Mouse (Mus musculus) kidney, postnatal 0 days (tissue): ENCODE results near the gene Tmem171. TPM values are rescaled to one million over a fixed set of nuclear protein-coding genes. Genes with fewer than 3 reads are reported as not detected.
A peak's percentile ranks its signal among the peaks of the same experiment; 100 is the strongest.

ENCODE experiments used
- ATAC-seq: fragments of 200-750 bp; cut with Nextera tagmentation; replicated peaks from 2 replicates; pipeline ENCODE4 v1.8.0; 2017; ENCODE audit warnings: low read depth, moderate number of reproducible peaks, moderate TSS enrichment, moderate library complexity; ENCODE audit not compliant: low FRiP score
- DNase-seq: peaks from one replicate; pipeline ENCODE4 v3.0.0-alpha.2; 2016; ENCODE audit warnings: low spot score
- H3K27ac ChIP-seq: fragments of 300-500 bp; sonication (generic); 2 replicates; pipeline ENCODE4 v1.5.1; 2014; ENCODE audit warnings: mild to moderate bottlenecking
- H3K27me3 ChIP-seq: fragments of 300-500 bp; sonication (generic); 2 replicates; pipeline ENCODE4 v1.6.1; 2014; ENCODE audit warnings: low read length, mixed read lengths; ENCODE audit not compliant: insufficient read depth
- H3K36me3 ChIP-seq: fragments of 300-500 bp; sonication (generic); 2 replicates; pipeline ENCODE4 v1.6.1; 2014; ENCODE audit warnings: low read length, mixed read lengths; ENCODE audit not compliant: insufficient read depth
- H3K4me1 ChIP-seq: fragments of 300-500 bp; sonication (generic); replicated peaks from 2 replicates; pipeline ENCODE4 v1.6.1; 2014; ENCODE audit warnings: antibody characterized with exemption, low read length, mixed read lengths; ENCODE audit not compliant: insufficient read depth
- H3K4me2 ChIP-seq: fragments of 300-500 bp; sonication (generic); 2 replicates; pipeline ENCODE4 v1.6.1; 2014; ENCODE audit warnings: mild to moderate bottlenecking, low read length, moderate library complexity, mixed read lengths
- H3K4me3 ChIP-seq: fragments of 300-500 bp; sonication (generic); replicated peaks from 2 replicates; pipeline ENCODE4 v1.5.1; 2014; ENCODE audit warnings: low read depth, low read length
- H3K9ac ChIP-seq: fragments of 300-500 bp; sonication (generic); 2 replicates; pipeline ENCODE4 v1.6.1; 2014; ENCODE audit warnings: low read depth, low read length
- H3K9me3 ChIP-seq: fragments of 300-500 bp; sonication (generic); replicated peaks from 2 replicates; pipeline ENCODE4 v1.6.1; 2016; ENCODE audit warnings: low read length, inconsistent platforms, mixed read lengths
- CTCF ChIP-seq: IDR thresholded peaks from 2 replicates; pipeline ENCODE4 v1.5.1; 2016; ENCODE audit warnings: antibody characterized with exemption, low read depth, mild to moderate bottlenecking, moderate library complexity
- WGBS: fragments of 180-500 bp; shearing (Covaris S2); extraction: QIAGEN DNeasy Blood & Tissue Kit; methylation state at CpG from one replicate; pipeline ENCODE4 v1.1.7; 2014; 5-methylcytosine and 5-hydroxymethylcytosine counted together
- polyA plus RNA-seq: library from polyadenylated mRNA; unstranded; fragments of >200 nt; fragmentation: Nextera tagmentation; extraction: Ambion mirVana; gene quantifications from 2 replicates; pipeline ENCODE4 v1.2.1, GENCODE M21; 2015

The Tmem171 gene
- polyA plus RNA-seq, 1 experiment from 2014 or later, result 24.6 TPM

GRCm38 (mm10) chr13:98689605-98690290 lies 4.9 kb downstream of the Tmem171 start:
- 0 out of 2 replicates have a peak overlapping the region, but pooled peaks have one; percentile 8 for H3K9ac ChIP-seq
- WGBS, result 56% methylated on average over 11 of the region's 11 CpGs

GRCm38 (mm10) chr13:98687931-98688330 lies 6.7 kb downstream of the Tmem171 start:
- no peak for TF ChIP-seq CTCF
- no peak for DNase-seq

More at GRCm38 (mm10) chr13:98689605-98690290, 4.9 kb downstream of the Tmem171 start:
- no peak for TF ChIP-seq CTCF
- Histone ChIP-seq H3K4me3 (no peak overlapping the region), H3K4me1 (0 out of 2 replicates have a peak, but pooled peaks cover 3% of the 10 kb centered on the region), H3K27ac (no peak overlapping the region), H3K27me3 (no peaks in the 10 kb centered on the region), H3K4me2 (peak overlapping the region; percentile 11; the same call in 1 of the 2 replicates), H3K9me3 (no peaks in the 10 kb centered on the region), H3K36me3 (no peaks in the 10 kb centered on the region)
- ATAC-seq, result no peak
- DNase-seq, result no peak

GRCm38 (mm10) chr13:98684144-98684900 lies 10.3 kb downstream of the Tmem171 start:
- H3K4me2 ChIP-seq, result no peak overlapping the region
- no peaks in the 10 kb centered on the region for H3K36me3 ChIP-seq
- H3K4me3 ChIP-seq, result no peak overlapping the region
- H3K9me3 ChIP-seq, result no peaks in the 10 kb centered on the region
- peaks cover 15% of the 10 kb centered on the region; the same call in 1 of the 2 replicates for H3K4me1 ChIP-seq
- 35% methylated on average over 8 of the region's 9 CpGs for WGBS
- no peak overlapping the region for H3K9ac ChIP-seq
- ATAC-seq, result 0 out of 2 replicates have a peak, but pooled peaks have one; percentile 10
- no peak for TF ChIP-seq CTCF
- H3K27me3 ChIP-seq, result no peaks in the 10 kb centered on the region
- peak overlapping the region; percentile 82 for H3K27ac ChIP-seq
- DNase-seq, result peak; percentile 50

More at GRCm38 (mm10) chr13:98687931-98688330, 6.7 kb downstream of the Tmem171 start:
- H3K9ac ChIP-seq, result no peak overlapping the region
- WGBS, result 55% methylated on average over 9 of the region's 9 CpGs
- ATAC-seq, result no peak
- no peaks in the 10 kb centered on the region for H3K27me3 ChIP-seq
- H3K36me3 ChIP-seq, result no peaks in the 10 kb centered on the region
- H3K4me1 ChIP-seq, result 0 out of 2 replicates have a peak, but pooled peaks cover 4% of the 10 kb centered on the region
- no peak overlapping the region for H3K4me2 ChIP-seq
- no peak overlapping the region for H3K4me3 ChIP-seq
- H3K9me3 ChIP-seq, result no peaks in the 10 kb centered on the region
- no peak overlapping the region for H3K27ac ChIP-seq

GRCm38 (mm10) chr13:98683412-98683811 lies 11.2 kb downstream of the Tmem171 start:
- no peaks in the 10 kb centered on the region for H3K27me3 ChIP-seq
- TF ChIP-seq CTCF, result no peak

GRCm38 (mm10) chr13:98680470-98681060 lies 14.1 kb downstream of the Tmem171 start:
- H3K9ac ChIP-seq, result no peak overlapping the region
- no peak for ATAC-seq
- H3K4me1 ChIP-seq, result peaks cover 18% of the 10 kb centered on the region; the same call in 1 of the 2 replicates
- H3K27ac ChIP-seq, result peak overlapping the region; percentile 72; the same call in 1 of the 2 replicates
- TF ChIP-seq CTCF, result no peak
- no peak for DNase-seq
- H3K27me3 ChIP-seq, result no peaks in the 10 kb centered on the region
- no peak overlapping the region for H3K4me3 ChIP-seq
- WGBS, result 60% methylated on average over 5 of the region's 5 CpGs
- H3K36me3 ChIP-seq, result no peaks in the 10 kb centered on the region
- H3K4me2 ChIP-seq, result no peak overlapping the region
- no peaks in the 10 kb centered on the region for H3K9me3 ChIP-seq

More at GRCm38 (mm10) chr13:98683412-98683811, 11.2 kb downstream of the Tmem171 start:
- Histone ChIP-seq H3K4me3 (no peak overlapping the region), H3K9me3 (no peaks in the 10 kb centered on the region), H3K4me1 (peaks cover 18% of the 10 kb centered on the region; the same call in 1 of the 2 replicates), H3K27ac (no peak overlapping the region), H3K9ac (no peak overlapping the region), H3K36me3 (no peaks in the 10 kb centered on the region), H3K4me2 (no peak overlapping the region)
- DNase-seq, result no peak
- ATAC-seq, result no peak
- WGBS, result 85% methylated on average over 2 of the region's 2 CpGs

GRCm38 (mm10) chr13:98679631-98680041 lies 15.0 kb downstream of the Tmem171 start:
- no peak overlapping the region for H3K9ac ChIP-seq
- WGBS, result 12% methylated on average over 4 of the region's 4 CpGs
- no peaks in the 10 kb centered on the region for H3K27me3 ChIP-seq
- H3K4me3 ChIP-seq, result no peak overlapping the region
- DNase-seq, result peak; percentile 82
- H3K4me1 ChIP-seq, result peaks cover 18% of the 10 kb centered on the region; the same call in 1 of the 2 replicates
- H3K27ac ChIP-seq, result peak overlapping the region; percentile 72
- peak; percentile 89 for ATAC-seq
- TF ChIP-seq CTCF, result no peak
- H3K4me2 ChIP-seq, result no peak overlapping the region
- H3K9me3 ChIP-seq, result no peaks in the 10 kb centered on the region
- H3K36me3 ChIP-seq, result no peaks in the 10 kb centered on the region
